Mouse (Mus musculus): Measurements from ENCODE around the gene Prss56. TPM values are rescaled to one million over a fixed set of nuclear protein-coding genes. Genes with fewer than 3 reads are reported as not detected.

Gene Prss56
- polyA plus RNA-seq, 1 experiment from 2014 or later, result not detected

- DNase-seq (no peak), ATAC-seq (no peak)
- peaks cover 50% of the 10 kb centered on the region for H3K36me3 ChIP-seq (replicated peaks; ENCODE audit: insufficient read depth, low read length)
- TF ChIP-seq EP300 (IDR thresholded peaks at IDR 0.05; ENCODE audit: low read depth), result no peak
- no peak for TF ChIP-seq CTCF (IDR thresholded peaks at IDR 0.05; ENCODE audit: low read depth)
- no peaks in the 10 kb centered on the region for H3K27me3 ChIP-seq (ENCODE audit: insufficient read depth, low read length)
- no peak overlapping the region for H3K4me3 ChIP-seq (ENCODE audit: low read depth, low read length)
- 75% methylated on average over 7 of the region's 7 CpGs for WGBS (ENCODE audit: insufficient replicate concordance)
- H3K9me3 ChIP-seq (ENCODE audit: low read length), result no peaks in the 10 kb centered on the region
- H3K4me2 ChIP-seq (ENCODE audit: low read depth, low read length), result no peak overlapping the region
- no peak overlapping the region for H3K9ac ChIP-seq (replicated peaks)
- H3K4me1 ChIP-seq (ENCODE audit: insufficient read depth), result no peaks in the 10 kb centered on the region
- no peak overlapping the region for H3K27ac ChIP-seq (ENCODE audit: low read depth)
Observed at GRCm38 (mm10) chr1:87232197-87232596, 49.1 kb downstream of the Prss56 start.

Other genes starting within 250 kb of the Prss56 start
- not detected in 2 replicates for gene Alppl2, start 93.4 kb upstream of the Prss56 start, polyA plus RNA-seq (2015; fragmentation: Nextera tagmentation; extraction: Ambion mirVana)
- not detected in 2 replicates for gene Alpi, start 81.7 kb upstream of the Prss56 start, polyA plus RNA-seq (2015; fragmentation: Nextera tagmentation; extraction: Ambion mirVana)
- gene Akp3, start 58.3 kb upstream of the Prss56 start, polyA plus RNA-seq (2015; fragmentation: Nextera tagmentation; extraction: Ambion mirVana), result not detected in 2 replicates
- 0.16 and 0.32 TPM in 2 replicates for gene Ecel1, start 26.8 kb upstream of the Prss56 start, polyA plus RNA-seq (2015; fragmentation: Nextera tagmentation; extraction: Ambion mirVana)
- gene Chrnd, start 7.3 kb downstream of the Prss56 start, polyA plus RNA-seq (2015; fragmentation: Nextera tagmentation; extraction: Ambion mirVana), result 0.04 TPM in 1 of 2 replicates, not detected in the other
- 0.19 TPM in 1 of 2 replicates, not detected in the other for gene Chrng, start 21.3 kb downstream of the Prss56 start, polyA plus RNA-seq (2015; fragmentation: Nextera tagmentation; extraction: Ambion mirVana)
- gene Eif4e2, start 30.6 kb downstream of the Prss56 start, polyA plus RNA-seq (2015; fragmentation: Nextera tagmentation; extraction: Ambion mirVana), result 84.7 and 91.7 TPM in 2 replicates
- gene Efhd1, start 81.0 kb downstream of the Prss56 start, polyA plus RNA-seq (2015; fragmentation: Nextera tagmentation; extraction: Ambion mirVana), result 0.24 and 0.26 TPM in 2 replicates
- 12.1 and 13.3 TPM in 2 replicates for gene Gigyf2, start 143.7 kb downstream of the Prss56 start, polyA plus RNA-seq (2015; fragmentation: Nextera tagmentation; extraction: Ambion mirVana)
- gene Kcnj13, start 211.4 kb downstream of the Prss56 start, polyA plus RNA-seq (2015; fragmentation: Nextera tagmentation; extraction: Ambion mirVana), result not detected in 2 replicates